Mouse (Mus musculus) limb, embryonic 14.5 days (tissue): ENCODE measurements around the gene Xrn2. TPM values are rescaled to one million over a fixed set of nuclear protein-coding genes. Genes with fewer than 3 reads are reported as not detected.

Experiments
- ATAC-seq: fragments of 200-750 bp; cut with Nextera tagmentation; 2 replicates; pipeline ENCODE4 v1.8.0; 2017; ENCODE audit warnings: low read depth, moderate number of reproducible peaks, moderate TSS enrichment; ENCODE audit not compliant: low FRiP score
- DNase-seq: peaks from one replicate; pipeline ENCODE4 v3.0.0-alpha.2; 2015; ENCODE audit warnings: low spot score
- H3K27ac ChIP-seq: fragments of 300-500 bp; sonication (generic); replicated peaks from 2 replicates; pipeline ENCODE4 v1.5.1; 2014; ENCODE audit warnings: low read depth, mild to moderate bottlenecking, low read length, moderate library complexity, mixed read lengths
- H3K27me3 ChIP-seq: fragments of 300-500 bp; sonication (generic); 2 replicates; pipeline ENCODE4 v1.6.1; 2014; ENCODE audit warnings: low read length, mixed read lengths; ENCODE audit not compliant: control insufficient read depth, insufficient read depth
- H3K36me3 ChIP-seq: fragments of 300-500 bp; sonication (generic); 2 replicates; pipeline ENCODE4 v1.6.1; 2014; ENCODE audit warnings: mild to moderate bottlenecking, low read length, moderate library complexity, mixed read lengths; ENCODE audit not compliant: control insufficient read depth, insufficient read depth
- H3K4me1 ChIP-seq: fragments of 300-500 bp; sonication (generic); 2 replicates; pipeline ENCODE4 v1.6.1; 2014; ENCODE audit warnings: antibody characterized with exemption, low read length, mixed read lengths; ENCODE audit not compliant: control insufficient read depth, insufficient read depth
- H3K4me2 ChIP-seq: fragments of 300-500 bp; sonication (generic); replicated peaks from 2 replicates; pipeline ENCODE4 v1.6.1; 2014; ENCODE audit warnings: low read depth, mild to moderate bottlenecking, low read length, moderate library complexity; ENCODE audit not compliant: severe bottlenecking
- H3K4me3 ChIP-seq: fragments of 300-500 bp; sonication (generic); replicated peaks from 2 replicates; pipeline ENCODE4 v1.5.1; 2014; ENCODE audit warnings: low read length
- H3K9ac ChIP-seq: fragments of 300-500 bp; sonication (generic); 2 replicates; pipeline ENCODE4 v1.6.1; 2014; ENCODE audit warnings: mild to moderate bottlenecking, low read depth, low read length, moderate library complexity; ENCODE audit not compliant: severe bottlenecking
- H3K9me3 ChIP-seq: fragments of 300-500 bp; sonication (generic); 2 replicates; pipeline ENCODE4 v1.6.1; 2016; ENCODE audit warnings: low read length; ENCODE audit not compliant: control insufficient read depth
- POLR2A ChIP-seq: fragments of 200-500 bp; IDR thresholded peaks from 2 replicates; pipeline ENCODE4 v1.8.0; 2012; ENCODE audit warnings: inconsistent platforms, mild to moderate bottlenecking, moderate library complexity, borderline replicate concordance; ENCODE audit not compliant: insufficient read depth, insufficient read length; ENCODE audit errors: extremely low read depth
- WGBS: fragments of 180-500 bp; shearing (Covaris S2); extraction: QIAGEN DNeasy Blood & Tissue Kit; methylation state at CpG from one replicate; pipeline ENCODE4 v1.1.7; 2014; 5-methylcytosine and 5-hydroxymethylcytosine counted together
- polyA plus RNA-seq, 2 experiments: library from polyadenylated mRNA; depleted of rRNA in 1 of 2; stranded (reverse) in 1 of 2; unstranded in 1 of 2; fragments of >200 nt; fragmentation: Nextera tagmentation in 1 of 2; extraction: Ambion mirVana in 1 of 2; gene quantifications; 2 replicates each; pipeline versions ENCODE4 v1.2.1 to v1.2.3; 2012 to 2014

Gene Xrn2
- polyA plus RNA-seq, 2 experiments = 57.0 to 81.8 TPM

GRCm38 (mm10) chr2:146985807-146986206 is 27.0 kb upstream of the Xrn2 start:
- TF ChIP-seq POLR2A = no peak
- H3K9me3 ChIP-seq = no peaks in the 10 kb centered on the region
- no peak overlapping the region for H3K9ac ChIP-seq
- 80% methylated on average over 1 of the region's 1 CpGs for WGBS
- no peaks in the 10 kb centered on the region for H3K36me3 ChIP-seq
- no peaks in the 10 kb centered on the region for H3K4me1 ChIP-seq
- DNase-seq (no peak), ATAC-seq (no peak)
- no peak overlapping the region for H3K4me3 ChIP-seq
- H3K4me2 ChIP-seq = no peak overlapping the region
- H3K27me3 ChIP-seq = no peaks in the 10 kb centered on the region
- H3K27ac ChIP-seq = no peak overlapping the region

GRCm38 (mm10) chr2:146986429-146986828 is 26.4 kb upstream of the Xrn2 start:
- H3K9me3 ChIP-seq = no peaks in the 10 kb centered on the region
- no peak for ATAC-seq
- DNase-seq = no peak
- H3K27ac ChIP-seq = no peak overlapping the region
- no peak for TF ChIP-seq POLR2A
- H3K9ac ChIP-seq = no peak overlapping the region
- no peak overlapping the region for H3K4me2 ChIP-seq
- H3K27me3 ChIP-seq = no peaks in the 10 kb centered on the region
- H3K36me3 ChIP-seq = no peaks in the 10 kb centered on the region
- H3K4me3 ChIP-seq = no peak overlapping the region
- H3K4me1 ChIP-seq = no peaks in the 10 kb centered on the region

GRCm38 (mm10) chr2:147007265-147007664 is 5.5 kb upstream of the Xrn2 start:
- Histone ChIP-seq H3K27ac (no peak overlapping the region), H3K4me2 (no peak overlapping the region), H3K9me3 (no peaks in the 10 kb centered on the region), H3K4me3 (no peak overlapping the region), H3K4me1 (peaks cover 6% of the 10 kb centered on the region), H3K27me3 (no peaks in the 10 kb centered on the region), H3K36me3 (no peaks in the 10 kb centered on the region), H3K9ac (no peak overlapping the region)
- no peak for TF ChIP-seq POLR2A
- no peak for DNase-seq
- no peak for ATAC-seq
- 95% methylated on average over 2 of the region's 2 CpGs for WGBS

- Histone ChIP-seq H3K27ac (no peak overlapping the region), H3K36me3 (no peaks in the 10 kb centered on the region), H3K4me3 (no peak overlapping the region), H3K9me3 (no peaks in the 10 kb centered on the region), H3K4me2 (no peak overlapping the region), H3K27me3 (no peaks in the 10 kb centered on the region), H3K9ac (no peak overlapping the region), H3K4me1 (peaks cover 6% of the 10 kb centered on the region)
- DNase-seq (no peak), ATAC-seq (no peak)
- no peak for TF ChIP-seq POLR2A
Observed at GRCm38 (mm10) chr2:147009084-147009483, 3.7 kb upstream of the Xrn2 start.

- H3K9ac ChIP-seq = no peak overlapping the region
- no peak overlapping the region for H3K4me2 ChIP-seq
- H3K27ac ChIP-seq = no peak overlapping the region
- ATAC-seq (no peak), DNase-seq (no peak)
- no peak overlapping the region for H3K4me3 ChIP-seq
- no peak for TF ChIP-seq POLR2A
- 87% methylated on average over 4 of the region's 4 CpGs for WGBS
- no peaks in the 10 kb centered on the region for H3K27me3 ChIP-seq
- peaks cover 6% of the 10 kb centered on the region for H3K4me1 ChIP-seq
- no peaks in the 10 kb centered on the region for H3K9me3 ChIP-seq
- H3K36me3 ChIP-seq = no peaks in the 10 kb centered on the region
Observed at GRCm38 (mm10) chr2:147010141-147010540, 2.7 kb upstream of the Xrn2 start.

- no peak for DNase-seq
- no peak for ATAC-seq
- no peak overlapping the region for H3K9ac ChIP-seq
- H3K27ac ChIP-seq = no peak overlapping the region
- peaks cover 6% of the 10 kb centered on the region for H3K4me1 ChIP-seq
- H3K9me3 ChIP-seq = no peaks in the 10 kb centered on the region
- H3K4me3 ChIP-seq = no peak overlapping the region
- H3K36me3 ChIP-seq = no peaks in the 10 kb centered on the region
- H3K27me3 ChIP-seq = no peaks in the 10 kb centered on the region
- no peak for TF ChIP-seq POLR2A
- WGBS = 93% methylated on average over 9 of the region's 9 CpGs
- H3K4me2 ChIP-seq = no peak overlapping the region
Observed at GRCm38 (mm10) chr2:147010952-147011351, 1.8 kb upstream of the Xrn2 start.
